Mouse (Mus musculus) kidney, postnatal 0 days (tissue): Measurements from ENCODE around the gene Sobp. TPM values are rescaled to one million over a fixed set of nuclear protein-coding genes. Genes with fewer than 3 reads are reported as not detected.

Source experiments
- ATAC-seq: fragments of 200-750 bp; cut with Nextera tagmentation; replicated peaks from 2 replicates; pipeline ENCODE4 v1.8.0; 2017; ENCODE audit warnings: low read depth, moderate number of reproducible peaks, moderate TSS enrichment, moderate library complexity; ENCODE audit not compliant: low FRiP score
- DNase-seq: peaks from one replicate; pipeline ENCODE4 v3.0.0-alpha.2; 2016; ENCODE audit warnings: low spot score
- H3K27ac ChIP-seq: fragments of 300-500 bp; sonication (generic); 2 replicates; pipeline ENCODE4 v1.5.1; 2014; ENCODE audit warnings: mild to moderate bottlenecking
- H3K27me3 ChIP-seq: fragments of 300-500 bp; sonication (generic); 2 replicates; pipeline ENCODE4 v1.6.1; 2014; ENCODE audit warnings: low read length, mixed read lengths; ENCODE audit not compliant: insufficient read depth
- H3K36me3 ChIP-seq: fragments of 300-500 bp; sonication (generic); 2 replicates; pipeline ENCODE4 v1.6.1; 2014; ENCODE audit warnings: low read length, mixed read lengths; ENCODE audit not compliant: insufficient read depth
- H3K4me1 ChIP-seq: fragments of 300-500 bp; sonication (generic); replicated peaks from 2 replicates; pipeline ENCODE4 v1.6.1; 2014; ENCODE audit warnings: antibody characterized with exemption, low read length, mixed read lengths; ENCODE audit not compliant: insufficient read depth
- H3K4me2 ChIP-seq: fragments of 300-500 bp; sonication (generic); 2 replicates; pipeline ENCODE4 v1.6.1; 2014; ENCODE audit warnings: mild to moderate bottlenecking, low read length, moderate library complexity, mixed read lengths
- H3K4me3 ChIP-seq: fragments of 300-500 bp; sonication (generic); replicated peaks from 2 replicates; pipeline ENCODE4 v1.5.1; 2014; ENCODE audit warnings: low read depth, low read length
- H3K9ac ChIP-seq: fragments of 300-500 bp; sonication (generic); 2 replicates; pipeline ENCODE4 v1.6.1; 2014; ENCODE audit warnings: low read depth, low read length
- H3K9me3 ChIP-seq: fragments of 300-500 bp; sonication (generic); replicated peaks from 2 replicates; pipeline ENCODE4 v1.6.1; 2016; ENCODE audit warnings: low read length, inconsistent platforms, mixed read lengths
- CTCF ChIP-seq: IDR thresholded peaks from 2 replicates; pipeline ENCODE4 v1.5.1; 2016; ENCODE audit warnings: antibody characterized with exemption, low read depth, mild to moderate bottlenecking, moderate library complexity
- WGBS: fragments of 180-500 bp; shearing (Covaris S2); extraction: QIAGEN DNeasy Blood & Tissue Kit; methylation state at CpG from one replicate; pipeline ENCODE4 v1.1.7; 2014; 5-methylcytosine and 5-hydroxymethylcytosine counted together
- polyA plus RNA-seq: library from polyadenylated mRNA; unstranded; fragments of >200 nt; fragmentation: Nextera tagmentation; extraction: Ambion mirVana; gene quantifications from 2 replicates; pipeline ENCODE4 v1.2.1, GENCODE M21; 2015

Gene Sobp
- polyA plus RNA-seq, 1 experiment from 2014 or later = 1.2 TPM

- ATAC-seq = 0 out of 2 replicates have a peak, but pooled peaks have one; percentile 23
- 7% methylated on average over 29 of the region's 29 CpGs for WGBS
- no peak for DNase-seq
Observed at GRCm38 (mm10) chr10:43022190-43022761, 152.1 kb downstream of the Sobp start.

GRCm38 (mm10) chr10:43021512-43022116 is 152.7 kb downstream of the Sobp start:
- Histone ChIP-seq H3K4me2 (peak overlapping the region; percentile 98), H3K9me3 (no peaks in the 10 kb centered on the region), H3K36me3 (no peaks in the 10 kb centered on the region), H3K27ac (no peak overlapping the region), H3K27me3 (peaks cover 18% of the 10 kb centered on the region), H3K4me3 (peak overlapping the region; percentile 50), H3K9ac (peak overlapping the region; percentile 51), H3K4me1 (peaks cover 10% of the 10 kb centered on the region; the same call in 1 of the 2 replicates)
- DNase-seq = no peak
- WGBS = under 1% methylated on average over 58 of the region's 69 CpGs
- TF ChIP-seq CTCF = no peak
- peak; percentile 71; the same call in 1 of the 2 replicates for ATAC-seq

More at GRCm38 (mm10) chr10:43022190-43022761, 152.1 kb downstream of the Sobp start:
- Histone ChIP-seq H3K27me3 (peaks cover 18% of the 10 kb centered on the region), H3K9me3 (no peaks in the 10 kb centered on the region), H3K27ac (no peak overlapping the region), H3K4me3 (peak overlapping the region; percentile 50), H3K4me1 (peaks cover 10% of the 10 kb centered on the region; the same call in 1 of the 2 replicates), H3K4me2 (peak overlapping the region; percentile 98), H3K36me3 (no peaks in the 10 kb centered on the region), H3K9ac (0 out of 2 replicates have a peak overlapping the region, but pooled peaks have one; percentile 51)
- no peak for TF ChIP-seq CTCF

GRCm38 (mm10) chr10:43021017-43021416 is 153.3 kb downstream of the Sobp start:
- no peak overlapping the region for H3K27ac ChIP-seq
- ATAC-seq (peak; percentile 7; the same call in 1 of the 2 replicates), DNase-seq (no peak)
- peak overlapping the region; percentile 50 for H3K4me3 ChIP-seq
- H3K36me3 ChIP-seq = no peaks in the 10 kb centered on the region
- 9% methylated on average over 34 of the region's 35 CpGs for WGBS
- peak overlapping the region; percentile 51 for H3K9ac ChIP-seq
- H3K27me3 ChIP-seq = peaks cover 18% of the 10 kb centered on the region
- H3K4me1 ChIP-seq = peaks cover 10% of the 10 kb centered on the region; the same call in 1 of the 2 replicates
- no peak for TF ChIP-seq CTCF
- H3K4me2 ChIP-seq = peak overlapping the region; percentile 98
- no peaks in the 10 kb centered on the region for H3K9me3 ChIP-seq

- no peak for ATAC-seq
- Histone ChIP-seq H3K9me3 (no peaks in the 10 kb centered on the region), H3K4me3 (no peak overlapping the region), H3K27ac (no peak overlapping the region), H3K4me1 (no peaks in the 10 kb centered on the region), H3K4me2 (no peak overlapping the region), H3K27me3 (no peaks in the 10 kb centered on the region; the same call in 1 of the 2 replicates), H3K36me3 (no peaks in the 10 kb centered on the region), H3K9ac (no peak overlapping the region)
- WGBS = 91% methylated on average over 5 of the region's 5 CpGs
- TF ChIP-seq CTCF = no peak
- no peak for DNase-seq
Observed at GRCm38 (mm10) chr10:43014782-43015181, 159.5 kb downstream of the Sobp start.

GRCm38 (mm10) chr10:43014358-43014757 is 160.0 kb downstream of the Sobp start:
- no peaks in the 10 kb centered on the region for H3K9me3 ChIP-seq
- 71% methylated on average over 4 of the region's 4 CpGs for whole genome bisulfite sequencing

GRCm38 (mm10) chr10:43008116-43008515 is 166.2 kb downstream of the Sobp start:
- H3K9me3 ChIP-seq = no peaks in the 10 kb centered on the region
- whole genome bisulfite sequencing = 72% methylated on average over 11 of the region's 11 CpGs
- no peak overlapping the region for H3K27ac ChIP-seq
- no peaks in the 10 kb centered on the region for H3K27me3 ChIP-seq
- H3K4me3 ChIP-seq = no peak overlapping the region
- H3K4me2 ChIP-seq = no peak overlapping the region
- H3K4me1 ChIP-seq = no peaks in the 10 kb centered on the region; the same call in 1 of the 2 replicates
- TF ChIP-seq CTCF = no peak
- H3K36me3 ChIP-seq = no peaks in the 10 kb centered on the region
- DNase-seq = no peak
- no peak overlapping the region for H3K9ac ChIP-seq
- no peak for ATAC-seq

More at GRCm38 (mm10) chr10:43014358-43014757, 160.0 kb downstream of the Sobp start:
- no peaks in the 10 kb centered on the region for H3K36me3 ChIP-seq
- no peaks in the 10 kb centered on the region for H3K4me1 ChIP-seq
- no peak overlapping the region for H3K9ac ChIP-seq
- TF ChIP-seq CTCF = no peak
- ATAC-seq (no peak), DNase-seq (no peak)
- no peak overlapping the region for H3K27ac ChIP-seq
- H3K4me2 ChIP-seq = no peak overlapping the region
- no peaks in the 10 kb centered on the region; the same call in 1 of the 2 replicates for H3K27me3 ChIP-seq
- no peak overlapping the region for H3K4me3 ChIP-seq
